Mouse (Mus musculus) ES-Bruce4 (cell line): Measurements from ENCODE around the gene Rxylt1. TPM values are rescaled to one million over a fixed set of nuclear protein-coding genes. Genes with fewer than 3 reads are reported as not detected.
A peak's percentile ranks its signal among the peaks of the same experiment; 100 is the strongest.

Source experiments
- H3K27ac ChIP-seq: 2 replicates; pipeline ENCODE4 v1.5.1; 2012; ENCODE audit warnings: low read length, inconsistent platforms; ENCODE audit not compliant: insufficient read depth
- H3K27me3 ChIP-seq: 2 replicates; pipeline ENCODE4 v1.6.1; 2012; ENCODE audit warnings: mild to moderate bottlenecking, low read length, inconsistent platforms; ENCODE audit not compliant: control insufficient read depth, poor library complexity, insufficient read depth, severe bottlenecking
- H3K36me3 ChIP-seq: 2 replicates; pipeline ENCODE4 v1.6.1; 2012; ENCODE audit warnings: inconsistent platforms, mild to moderate bottlenecking, low read length, moderate library complexity; ENCODE audit not compliant: control insufficient read depth, poor library complexity, insufficient read depth, severe bottlenecking
- H3K4me1 ChIP-seq: one replicate; pipeline ENCODE4 v1.8.1; 2011; ENCODE audit warnings: low read length; ENCODE audit not compliant: control insufficient read depth, insufficient read depth
- H3K4me3 ChIP-seq: 2 replicates; pipeline ENCODE4 v1.5.1; 2011; ENCODE audit warnings: low read depth, mild to moderate bottlenecking, low read length
- H3K9ac ChIP-seq: 2 replicates; pipeline ENCODE4 v1.6.1; 2012; ENCODE audit warnings: low read depth, mild to moderate bottlenecking, inconsistent platforms; ENCODE audit not compliant: poor library complexity, severe bottlenecking
- H3K9me3 ChIP-seq: replicated peaks from 2 replicates; pipeline ENCODE4 v1.6.1; 2012; ENCODE audit warnings: mild to moderate bottlenecking, low read length, inconsistent platforms; ENCODE audit not compliant: control insufficient read depth, poor library complexity, insufficient read depth, severe bottlenecking
- CTCF ChIP-seq: IDR thresholded peaks from one replicate; pipeline ENCODE4 v1.8.1; 2011; ENCODE audit warnings: low read depth, low read length
- EP300 ChIP-seq: IDR thresholded peaks from 2 replicates; pipeline ENCODE4 v1.6.1; 2011; ENCODE audit warnings: low read depth, low read length; ENCODE audit not compliant: insufficient read depth
- POLR2A ChIP-seq: IDR thresholded peaks from one replicate; pipeline ENCODE4 v1.8.1; 2011; ENCODE audit warnings: low read length; ENCODE audit not compliant: insufficient read depth
- polyA plus RNA-seq: library from polyadenylated mRNA; stranded (reverse); fragments of >200 nt; gene quantifications from 2 replicates; pipeline ENCODE4 v1.2.4, GENCODE M21; 2011; ENCODE audit warnings: low read depth; ENCODE audit not compliant: missing spikeins, insufficient read depth, insufficient read length

Rxylt1 gene
- polyA plus RNA-seq, 1 experiment: 63.7 TPM

DNA sequence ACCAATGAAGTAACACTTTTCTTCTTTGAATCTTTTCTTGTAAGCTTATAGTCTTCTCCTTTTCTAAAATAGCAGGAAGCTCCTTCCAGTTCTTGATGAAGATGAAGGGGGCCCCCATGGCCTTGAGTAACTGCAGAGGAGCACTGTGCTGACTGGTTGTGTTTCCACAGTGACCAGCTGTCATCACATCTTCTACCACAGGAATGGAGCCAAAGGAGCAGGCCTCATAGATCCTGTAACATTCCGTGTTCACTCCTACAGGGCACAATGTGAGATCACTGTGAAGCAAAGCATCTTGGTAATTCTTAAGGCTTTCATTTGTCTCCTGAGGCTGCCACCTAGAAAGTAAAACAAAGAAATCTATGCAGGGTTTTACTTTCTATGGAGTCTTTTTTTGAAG is 15.8 kb downstream of the Rxylt1 start:
- TF ChIP-seq POLR2A (no peak), CTCF (no peak), EP300 (no peak)
- Histone ChIP-seq H3K9ac (no peak overlapping the region), H3K9me3 (no peaks in the 10 kb centered on the region; the same call in 1 of the 2 replicates), H3K27ac (no peak overlapping the region), H3K36me3 (no peaks in the 10 kb centered on the region), H3K4me3 (no peak overlapping the region), H3K27me3 (no peaks in the 10 kb centered on the region), H3K4me1 (no peaks in the 10 kb centered on the region)

DNA sequence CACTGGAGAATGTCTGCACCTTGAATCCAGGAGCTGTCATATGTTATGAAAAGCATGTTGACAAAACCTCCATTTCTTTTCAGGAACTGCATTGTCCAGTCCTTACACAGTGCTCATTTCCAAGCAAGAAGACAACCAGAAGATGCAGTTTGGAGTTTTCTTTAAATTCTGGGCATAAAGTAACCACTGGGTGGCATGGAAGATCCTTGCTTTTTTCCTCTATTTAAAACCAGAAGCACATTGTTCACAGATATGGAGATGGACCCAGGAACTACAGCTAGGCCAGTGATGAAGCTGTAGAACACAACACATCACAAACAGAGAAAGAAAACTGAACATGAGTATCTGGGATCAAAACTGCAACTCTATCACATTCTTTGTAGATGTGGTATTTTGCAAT is 28.0 kb downstream of the Rxylt1 start:
- no peak overlapping the region for H3K27ac ChIP-seq
- H3K4me3 ChIP-seq: no peak overlapping the region
- H3K27me3 ChIP-seq: no peaks in the 10 kb centered on the region
- no peaks in the 10 kb centered on the region for H3K4me1 ChIP-seq
- no peak overlapping the region for H3K9ac ChIP-seq
- TF ChIP-seq POLR2A: no peak
- TF ChIP-seq CTCF: no peak
- no peak for TF ChIP-seq EP300
- H3K36me3 ChIP-seq: no peaks in the 10 kb centered on the region
- H3K9me3 ChIP-seq: no peaks in the 10 kb centered on the region

DNA sequence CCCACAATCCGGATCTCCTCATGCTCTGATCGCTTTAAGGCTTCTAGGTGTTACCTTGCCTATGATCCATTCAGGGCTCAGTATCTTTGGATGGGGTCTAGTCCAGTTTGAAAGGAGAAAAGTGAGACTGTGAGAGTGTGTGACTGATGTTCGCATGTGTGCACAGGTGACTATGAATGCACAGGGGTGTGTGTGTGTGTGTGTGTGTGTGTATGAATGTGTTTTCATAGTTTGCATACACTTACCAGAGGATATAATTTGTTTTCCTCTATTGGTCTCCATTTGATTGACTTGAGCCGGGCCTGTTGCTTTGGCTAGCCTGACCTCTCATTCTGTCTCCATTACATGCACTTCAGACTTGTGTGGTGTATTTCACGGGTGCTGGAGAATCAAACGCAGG is 41.3 kb downstream of the Rxylt1 start:
- Histone ChIP-seq H3K36me3 (no peaks in the 10 kb centered on the region; the same call in 1 of the 2 replicates), H3K4me3 (no peak overlapping the region), H3K27ac (no peak overlapping the region), H3K9ac (no peak overlapping the region), H3K4me1 (no peaks in the 10 kb centered on the region), H3K9me3 (no peaks in the 10 kb centered on the region; the same call in 1 of the 2 replicates), H3K27me3 (no peaks in the 10 kb centered on the region)
- TF ChIP-seq EP300: no peak
- TF ChIP-seq CTCF: no peak
- no peak for TF ChIP-seq POLR2A

DNA sequence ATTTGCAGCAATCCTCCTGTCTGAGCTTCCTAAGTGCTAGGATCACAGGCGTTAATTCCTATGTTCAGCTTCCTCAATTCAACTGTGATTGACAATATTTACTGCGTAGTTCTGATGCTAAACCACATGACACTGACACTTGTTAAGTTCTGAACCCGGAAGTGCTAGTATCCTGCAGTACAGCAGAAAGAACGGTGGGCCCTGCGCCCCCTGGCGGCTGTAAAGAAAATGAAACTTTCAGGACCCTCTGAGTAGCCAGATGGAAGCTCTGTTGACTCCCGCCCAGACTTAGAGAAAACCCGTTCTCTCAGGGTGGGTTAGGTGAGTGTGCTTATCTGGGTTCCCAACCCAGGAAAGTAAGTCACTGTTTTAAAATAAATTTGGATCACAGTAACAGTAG is 42.6 kb downstream of the Rxylt1 start:
- H3K9ac ChIP-seq: no peak overlapping the region

DNA sequence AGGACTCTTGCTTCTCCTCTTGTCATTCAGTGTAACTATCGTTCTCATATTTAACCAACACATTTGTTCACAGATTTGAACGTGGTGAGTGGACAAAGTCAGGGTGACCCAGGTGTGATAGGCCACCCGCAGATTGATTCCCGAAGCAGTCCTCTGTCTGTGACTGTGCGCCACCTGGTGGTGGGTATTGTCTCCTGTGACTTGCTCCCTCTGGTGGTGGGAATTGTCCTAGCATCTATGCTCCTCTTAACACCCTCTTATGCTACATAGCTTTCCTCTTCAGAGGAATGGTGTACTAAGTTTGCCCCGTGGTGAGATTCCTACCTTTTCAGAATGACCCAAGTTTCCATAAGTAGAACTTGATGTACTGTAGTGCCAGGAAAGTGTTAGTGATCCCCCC is 45.3 kb downstream of the Rxylt1 start:
- Histone ChIP-seq H3K4me3 (no peak overlapping the region), H3K27me3 (no peaks in the 10 kb centered on the region), H3K27ac (no peak overlapping the region), H3K9ac (no peak overlapping the region), H3K4me1 (no peaks in the 10 kb centered on the region), H3K36me3 (no peaks in the 10 kb centered on the region), H3K9me3 (no peaks in the 10 kb centered on the region)
- peak; percentile 100 for TF ChIP-seq CTCF
- no peak for TF ChIP-seq POLR2A
- 0 out of 2 replicates have a peak, but pooled peaks have one; percentile 38 for TF ChIP-seq EP300

More for the DNA sequence above, 42.6 kb downstream of the Rxylt1 start:
- Histone ChIP-seq H3K36me3 (no peaks in the 10 kb centered on the region), H3K27me3 (no peaks in the 10 kb centered on the region), H3K27ac (no peak overlapping the region), H3K4me1 (no peaks in the 10 kb centered on the region), H3K4me3 (no peak overlapping the region), H3K9me3 (no peaks in the 10 kb centered on the region)
- TF ChIP-seq POLR2A (no peak), CTCF (peak; percentile 71), EP300 (no peak)

DNA sequence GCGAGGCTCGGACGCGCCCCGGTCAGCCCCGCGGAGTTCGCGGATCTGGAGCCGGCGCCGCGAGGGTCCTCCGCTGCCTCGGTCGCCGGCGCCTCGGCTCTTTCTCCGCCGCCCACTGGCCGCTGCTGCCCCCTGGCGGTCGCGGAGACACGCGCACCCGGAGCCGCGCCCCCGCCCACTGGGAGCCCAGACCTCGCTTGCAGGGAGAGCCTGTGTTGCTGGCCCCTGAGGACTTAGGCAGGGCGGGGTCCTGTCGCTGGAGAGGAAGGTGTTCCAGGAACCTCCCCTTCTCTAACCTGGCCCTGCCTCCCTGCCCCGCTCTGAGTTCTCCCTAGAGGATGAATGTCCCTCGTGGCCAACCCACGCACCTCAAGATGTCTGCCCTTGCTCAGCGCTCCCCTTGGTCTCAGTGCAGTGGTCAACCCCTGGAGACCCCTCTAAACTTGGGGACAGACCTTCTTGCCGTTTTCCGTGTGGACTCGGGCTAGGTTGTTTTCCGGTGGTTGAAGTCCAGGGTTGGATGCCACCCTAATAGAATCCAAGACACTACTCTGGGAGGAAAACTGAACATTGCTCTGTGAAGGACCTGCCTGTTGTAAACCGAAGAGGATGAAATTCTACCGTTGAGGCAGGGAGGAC is 49.3 kb downstream of the Rxylt1 start:
- Histone ChIP-seq H3K36me3 (no peaks in the 10 kb centered on the region), H3K27me3 (no peaks in the 10 kb centered on the region), H3K9ac (peak overlapping the region; percentile 85), H3K4me3 (peak overlapping the region; percentile 88), H3K27ac (no peak overlapping the region), H3K9me3 (no peaks in the 10 kb centered on the region), H3K4me1 (no peaks in the 10 kb centered on the region)
- no peak for TF ChIP-seq EP300
- no peak for TF ChIP-seq POLR2A
- TF ChIP-seq CTCF: peak; percentile 61
